Mouse (Mus musculus) frontal cortex, postnatal 36 days (tissue): ENCODE measurements around the gene Zic2.
"Not testable (repeated sequence)": the region's sequence is repeated elsewhere in the genome, so short reads cannot be mapped to it uniquely, and the experiment has no call there.

Source experiments
- DNase-seq, 2 experiments: peaks; one replicate each; pipeline ENCODE4 v3.0.0; 2022; ENCODE audit warnings: low spot score in 2 of 2

Zic2 gene

GRCm38 (mm10) chr14:122474891-122475556 is at the start of gene Zic2:
TSS of gene Zic2 (plus strand) at chr14:122475435.
- DNase-seq, result no peak

DNA sequence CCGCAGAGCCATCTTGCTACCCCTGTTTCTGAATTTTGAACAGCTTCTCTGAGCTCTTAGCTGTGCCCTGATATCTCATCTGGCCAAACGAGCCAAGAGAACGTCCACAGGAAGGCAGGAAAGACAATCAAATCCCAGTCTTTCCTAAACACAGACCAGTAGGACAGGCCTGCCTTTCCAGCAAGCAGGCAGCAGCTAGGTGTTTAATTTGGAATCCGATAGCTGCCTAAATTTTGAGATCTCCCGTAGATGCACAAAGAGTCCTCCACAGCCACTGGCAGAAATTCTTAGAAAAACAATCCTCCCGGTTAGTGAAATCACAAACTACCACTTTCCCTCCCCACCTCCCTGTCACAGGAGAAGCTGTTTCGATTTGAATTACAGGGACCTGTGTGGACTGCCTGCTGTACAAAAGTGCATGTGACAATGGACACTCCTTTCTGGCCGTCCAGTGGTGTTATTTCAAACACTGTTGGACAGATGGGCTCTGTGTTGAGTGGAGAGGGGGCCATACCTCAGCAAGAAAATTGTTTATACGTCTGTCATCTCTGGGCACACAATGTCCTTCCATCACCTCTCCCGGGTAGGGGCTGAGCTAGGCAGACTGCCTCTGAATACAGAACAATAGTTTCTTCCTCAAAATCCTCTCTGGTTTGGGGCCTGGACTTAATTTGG is 48.6 kb upstream of the Zic2 start:
- no peak for DNase-seq

- no peak for DNase-seq
Measured at GRCm38 (mm10) chr14:122427204-122427560, 48.1 kb upstream of the Zic2 start.

- no peak for DNase-seq
Measured at GRCm38 (mm10) chr14:122427654-122428053, 47.6 kb upstream of the Zic2 start.

DNA sequence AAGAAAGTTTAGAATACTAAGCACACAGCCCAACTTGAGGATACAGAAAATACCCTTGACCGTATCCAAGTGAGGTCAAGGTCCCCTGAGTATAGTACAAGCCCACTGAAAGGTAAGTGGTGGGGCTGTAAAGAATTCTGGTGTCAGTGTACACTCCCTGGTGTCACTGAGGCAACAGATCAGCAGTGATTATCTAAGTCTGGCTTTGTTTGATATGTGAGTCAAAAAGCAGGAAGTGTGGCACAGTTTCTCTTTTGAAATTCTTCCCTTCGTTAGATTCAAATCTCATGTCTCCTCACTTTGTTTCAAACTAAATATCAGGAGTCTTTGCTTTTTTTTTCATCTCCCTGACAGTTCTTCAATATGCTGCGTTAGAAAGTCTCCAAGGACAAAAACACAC is 42.7 kb upstream of the Zic2 start:
- no peak for DNase-seq

DNA sequence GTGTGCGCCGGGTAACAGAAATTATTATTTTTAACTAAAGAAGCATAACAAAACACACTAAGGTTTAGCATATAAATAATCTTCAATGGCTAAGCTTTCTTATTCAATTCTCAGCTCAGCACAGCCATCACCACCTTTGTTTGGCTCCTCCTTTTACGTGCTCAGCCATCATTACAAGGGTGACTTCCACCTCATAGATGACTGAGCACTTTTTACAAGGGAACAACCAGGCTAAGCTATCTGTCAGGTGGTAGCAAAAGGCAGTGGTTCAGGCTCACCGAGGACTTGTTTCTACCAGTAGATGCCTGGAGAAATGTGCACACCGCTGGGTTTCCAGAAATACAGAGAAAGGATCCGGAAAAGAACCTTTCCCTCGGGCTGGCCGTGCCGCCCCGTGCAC is 41.2 kb upstream of the Zic2 start:
- no peak for DNase-seq

DNA sequence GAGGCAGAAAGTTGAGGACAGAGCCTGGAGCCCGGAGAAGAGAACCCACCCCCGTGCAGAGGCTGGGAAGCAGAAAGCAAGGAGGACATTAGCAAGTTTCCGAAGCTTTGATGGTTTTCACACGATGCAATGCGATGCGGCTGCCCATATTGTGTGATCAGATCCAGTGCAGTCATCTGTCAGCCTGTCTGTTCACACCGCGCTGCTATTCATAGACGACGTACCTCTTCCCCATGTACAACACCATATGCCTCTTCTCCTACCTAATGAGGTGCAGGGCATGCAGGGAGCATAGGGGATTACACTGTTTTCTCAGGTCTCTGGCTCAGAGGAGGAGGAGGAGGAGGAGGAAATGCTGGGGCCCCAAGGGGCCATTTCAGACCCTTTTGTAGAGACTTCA is 38.4 kb upstream of the Zic2 start:
- DNase-seq, result no peak

GRCm38 (mm10) chr14:122449601-122450495 is 25.4 kb upstream of the Zic2 start:
- DNase-seq, result peak in 1 of 2 experiments; percentile 9

DNA sequence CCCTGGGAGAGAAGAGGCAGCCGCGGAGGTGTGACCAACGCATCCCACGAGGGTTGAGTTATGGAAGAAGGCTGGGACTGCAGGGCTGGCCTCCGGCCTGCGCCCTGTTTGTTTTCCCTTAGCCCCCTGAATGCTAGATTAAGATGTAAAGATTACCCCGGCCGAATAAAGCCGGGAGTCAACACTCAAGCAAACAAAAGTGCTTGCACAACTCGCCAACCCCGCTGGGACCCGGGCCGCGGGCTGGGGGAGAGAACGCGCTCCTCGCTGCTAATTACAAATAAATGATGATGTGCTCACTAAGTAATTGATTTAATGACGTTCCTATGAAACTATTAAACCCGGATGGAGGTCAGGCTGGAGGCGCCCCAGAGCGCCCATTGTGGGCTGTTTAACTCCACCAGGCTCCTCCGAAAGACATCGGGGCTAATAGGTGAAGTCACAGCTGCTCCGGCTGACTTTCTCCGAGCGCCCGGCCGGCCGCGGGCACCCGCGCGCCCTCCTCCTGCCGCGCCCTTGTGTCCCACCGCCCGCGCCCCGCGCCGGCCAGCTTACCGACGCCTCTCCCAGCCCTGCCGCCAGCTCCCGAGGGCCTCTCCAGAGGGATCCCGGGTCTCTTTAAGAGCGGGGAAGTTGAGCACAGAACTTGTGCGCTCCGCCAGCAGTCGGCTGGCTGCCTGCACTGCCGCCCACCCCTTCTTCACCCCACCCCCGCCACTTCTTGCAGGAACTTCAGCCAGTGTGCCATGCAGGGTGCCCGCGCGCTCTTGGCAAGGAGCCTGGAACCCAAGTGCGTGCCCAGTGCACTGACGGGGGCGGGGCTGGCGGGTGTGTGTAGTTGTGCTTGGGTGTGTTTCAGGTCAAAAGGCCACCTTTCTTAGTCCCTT is 24.5 kb upstream of the Zic2 start, which contains the start of gene Gm5089:
TSS of gene Gm5089 (minus strand) at position 620 of the 887 bp plus-strand sequence.
- peak in 1 of 2 experiments; percentile 35 for DNase-seq

DNA sequence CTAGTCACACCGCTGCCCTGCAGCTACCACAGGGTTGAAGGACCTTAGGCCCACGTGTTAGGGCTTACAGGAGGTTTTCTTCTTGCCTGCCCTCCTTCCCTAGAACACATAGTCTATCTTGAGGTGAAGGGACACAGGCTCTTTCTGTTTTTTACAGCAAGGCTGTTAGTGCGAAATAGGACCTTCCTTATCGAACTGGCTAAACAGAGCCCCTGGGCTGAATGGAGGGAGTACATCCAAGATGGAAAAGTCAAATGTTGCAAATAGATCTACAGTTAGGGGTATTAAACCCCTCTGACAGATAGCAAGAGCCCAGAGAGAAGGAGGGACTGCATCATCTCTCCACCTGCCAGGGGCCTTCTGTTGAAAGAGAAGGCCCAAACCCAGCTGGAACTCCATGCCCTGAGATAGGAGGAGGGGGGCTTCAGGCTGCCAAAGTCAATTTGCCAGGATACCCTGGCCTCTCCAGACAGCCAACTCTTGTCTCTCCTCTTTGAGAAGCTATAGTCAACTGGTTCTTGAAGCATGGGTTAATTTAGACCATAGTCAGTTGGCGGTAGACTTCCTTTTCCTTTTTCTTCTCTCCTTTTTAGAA is 23.6 kb upstream of the Zic2 start:
- DNase-seq, result no peak

GRCm38 (mm10) chr14:122452701-122453387 is 22.4 kb upstream of the Zic2 start:
- DNase-seq, result peak in 1 of 2 experiments; percentile 9

DNA sequence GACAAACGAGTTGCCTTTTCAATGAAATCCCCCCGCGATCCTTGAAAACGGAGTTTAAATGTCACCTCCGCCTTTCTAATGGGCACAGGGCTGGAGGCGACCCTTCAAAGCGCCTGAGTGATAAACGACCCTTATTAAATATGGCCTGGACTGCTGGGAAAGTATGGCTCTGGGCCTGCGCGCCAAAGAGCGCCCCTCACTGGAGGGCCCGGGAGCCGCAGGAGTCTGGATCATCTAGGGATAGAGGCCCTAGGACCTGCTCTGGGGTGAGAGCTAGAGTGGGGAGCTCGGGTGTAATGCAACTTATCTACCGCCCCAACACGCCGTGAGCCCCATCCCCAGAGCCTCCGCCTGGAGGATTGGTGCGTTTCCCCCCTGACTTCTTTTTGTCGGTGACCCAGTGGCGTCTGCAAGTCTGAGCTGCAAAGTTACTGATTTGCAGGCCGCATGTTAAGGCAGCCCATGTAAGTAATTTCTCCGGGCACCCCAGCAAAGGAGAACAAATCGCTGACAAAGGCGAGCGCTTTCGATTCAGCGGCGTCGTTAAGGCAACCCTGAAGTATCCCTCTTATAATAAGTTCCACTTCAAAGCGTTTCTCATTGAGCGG is 21.7 kb upstream of the Zic2 start:
- peak in 1 of 2 experiments; percentile 55 for DNase-seq

- DNase-seq, result no peak
Measured at GRCm38 (mm10) chr14:122453996-122454738, 21.1 kb upstream of the Zic2 start.

GRCm38 (mm10) chr14:122454901-122455561 is 20.2 kb upstream of the Zic2 start:
- DNase-seq, result no peak

DNA sequence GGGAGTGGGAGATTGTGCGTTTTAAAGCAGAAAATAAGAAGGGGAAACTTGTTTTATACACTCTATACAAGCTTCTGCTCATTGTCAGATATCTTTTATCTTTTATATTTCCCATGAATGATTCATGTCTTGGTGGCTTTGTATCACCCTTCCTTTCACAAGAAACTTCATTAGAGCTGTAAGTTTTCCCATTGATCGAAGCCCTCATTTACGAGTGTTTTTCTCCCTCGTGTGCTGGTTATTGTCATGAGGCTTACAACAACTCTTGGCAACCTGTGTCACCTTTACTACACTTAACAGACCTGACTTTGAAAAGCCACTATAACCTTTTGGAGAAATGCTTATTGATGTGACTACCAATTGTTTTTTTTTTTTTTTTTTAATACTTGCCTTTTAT is 19.7 kb upstream of the Zic2 start:
- DNase-seq, result no peak

DNA sequence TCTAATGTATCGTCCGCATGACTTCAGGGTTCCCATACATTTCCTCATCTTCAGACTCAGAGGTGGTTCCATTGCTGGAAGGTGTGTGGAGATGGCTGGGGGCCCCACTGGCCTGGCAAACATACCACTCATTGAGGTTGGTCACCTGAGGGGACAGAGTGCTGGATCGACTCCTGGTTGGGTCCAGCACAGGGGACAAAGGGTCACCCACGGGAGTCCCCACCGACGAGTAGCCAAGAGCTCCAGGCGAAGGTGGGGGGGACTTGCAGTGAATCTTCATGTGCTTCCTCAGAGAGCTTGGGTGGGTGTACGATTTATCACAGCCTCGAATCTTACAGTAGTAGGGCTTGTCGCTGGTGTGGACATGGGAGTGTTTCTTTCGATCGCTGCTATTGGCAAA is 15.9 kb upstream of the Zic2 start:
- not testable (repeated sequence) for DNase-seq

GRCm38 (mm10) chr14:122459776-122460175 is 15.5 kb upstream of the Zic2 start:
- DNase-seq, result no peak

- no peak for DNase-seq
Measured at GRCm38 (mm10) chr14:122460226-122460625, 15.0 kb upstream of the Zic2 start.

GRCm38 (mm10) chr14:122461500-122461899 is 13.7 kb upstream of the Zic2 start:
- no peak for DNase-seq
